Mouse (Mus musculus) urinary bladder, postnatal 10 days (tissue): ENCODE results near the gene Tex13c2.
A peak's percentile ranks its signal among the peaks of the same experiment; 100 is the strongest.

Experiments used
- DNase-seq: peaks from one replicate; pipeline ENCODE4 v3.0.0; 2022; ENCODE audit warnings: low spot score

Gene Tex13c2

DNA sequence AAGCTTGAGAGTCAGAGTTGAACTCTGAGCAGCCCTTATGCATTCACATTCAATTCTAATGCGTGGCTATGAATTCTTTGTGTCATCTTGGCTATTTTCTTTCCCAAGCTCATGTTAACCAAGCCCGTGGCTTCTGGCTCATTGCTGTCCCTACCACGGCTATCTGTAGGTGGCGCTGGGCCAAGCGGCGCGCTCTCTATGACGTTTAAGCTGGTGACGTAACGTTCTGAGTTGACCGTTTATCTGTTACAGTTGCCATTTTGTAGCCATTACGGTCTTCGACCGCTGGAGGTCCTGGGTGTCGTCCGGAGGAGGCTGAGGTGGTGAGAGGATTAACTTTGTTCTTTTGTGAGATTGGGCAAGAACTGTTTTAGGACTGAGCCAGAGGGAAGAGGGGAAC, at the start of gene Tex13c2:
TSS of gene Tex13c2 (plus strand) at position 246 of the 400 bp plus-strand sequence.
- no peak for DNase-seq

- DNase-seq = no peak
Observed at GRCm38 (mm10) chrX:42450305-42450704, 39.2 kb upstream of the Tex13c2 start.

- no peak for DNase-seq
Observed at GRCm38 (mm10) chrX:42453001-42453400, 36.5 kb upstream of the Tex13c2 start.

DNA sequence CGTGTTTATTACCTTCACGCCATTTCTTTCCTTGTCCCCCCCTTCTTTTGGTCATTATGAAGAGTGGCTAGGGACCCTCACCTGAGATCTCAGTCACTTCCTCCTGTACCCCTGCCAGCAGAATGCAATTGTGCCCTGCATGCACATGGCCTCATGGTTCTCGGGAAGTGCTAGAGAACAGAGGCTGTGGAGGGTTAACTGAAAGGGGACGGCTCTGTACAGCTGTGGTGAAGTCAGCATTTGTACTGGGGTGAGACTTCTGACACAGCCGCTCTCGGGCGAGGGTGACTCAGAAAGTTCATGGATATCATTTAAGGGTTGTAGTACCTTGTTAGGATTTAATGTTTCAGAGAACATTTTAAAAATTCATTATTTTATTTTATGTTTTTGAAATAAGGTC, 35.0 kb upstream of the Tex13c2 start:
- no peak for DNase-seq

- no peak for DNase-seq
Observed at GRCm38 (mm10) chrX:42490336-42490735, 845 bp downstream of the Tex13c2 start.

- no peak for DNase-seq
Observed at GRCm38 (mm10) chrX:42500538-42500937, 11.0 kb downstream of the Tex13c2 start.

DNA sequence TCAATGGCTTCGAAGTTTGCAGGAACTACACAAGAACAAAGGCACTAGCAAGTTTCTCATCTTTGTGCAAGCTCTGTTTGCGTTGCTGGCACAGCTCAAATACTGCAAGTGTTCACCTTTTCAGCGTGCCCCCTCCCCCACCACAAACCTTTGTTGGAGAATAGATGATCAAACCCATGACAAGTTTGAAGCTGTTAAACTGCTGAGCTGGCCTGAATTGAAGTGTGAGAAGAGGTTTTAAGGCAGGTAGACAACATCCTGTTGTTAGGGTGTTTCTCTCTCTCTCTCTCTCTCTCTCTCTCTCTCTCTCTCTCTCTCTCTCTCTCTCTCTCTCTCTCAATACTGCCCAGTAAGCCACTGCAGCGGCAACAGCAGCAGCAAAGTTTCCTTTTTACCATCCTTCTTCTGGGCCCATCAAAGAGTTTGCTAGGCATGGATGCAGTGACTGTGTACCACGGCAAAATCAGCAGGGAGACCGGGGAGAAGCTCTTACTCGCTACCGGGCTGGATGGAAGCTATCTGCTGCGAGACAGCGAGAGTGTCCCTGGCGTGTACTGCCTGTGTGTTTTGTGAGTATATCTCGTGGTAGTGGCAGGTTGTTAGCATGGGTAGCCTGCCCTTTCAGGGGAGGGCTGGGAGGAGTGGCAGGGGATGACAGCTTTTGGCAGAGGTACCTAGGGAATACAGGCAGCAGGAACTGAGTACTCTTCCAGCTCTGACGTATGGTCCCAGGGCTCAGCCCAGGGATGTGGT, 13.0 kb downstream of the Tex13c2 start, which contains the start of gene Sh2d1a:
TSS of gene Sh2d1a (plus strand) at position 163 of the 753 bp plus-strand sequence.
- DNase-seq = no peak

- no peak for DNase-seq
Observed at GRCm38 (mm10) chrX:42511105-42511504, 21.6 kb downstream of the Tex13c2 start.

DNA sequence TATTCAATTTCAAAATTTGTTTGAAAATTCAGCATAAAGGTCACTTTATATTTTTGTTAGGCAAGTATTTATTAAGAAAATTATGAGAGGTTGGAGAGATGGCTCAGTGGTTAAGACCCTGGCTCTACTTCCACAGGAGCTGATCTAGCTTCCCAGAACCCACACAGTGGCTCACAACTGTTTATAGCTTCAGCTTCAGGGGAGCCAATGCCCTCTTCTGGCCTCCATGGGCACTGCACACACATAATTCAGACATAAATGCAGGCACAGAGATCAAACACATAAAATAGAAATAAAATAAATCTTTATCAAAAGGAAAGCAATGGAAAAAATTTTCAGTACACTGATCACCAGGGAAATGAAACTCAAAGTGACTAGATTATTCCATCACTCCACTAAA, 23.1 kb downstream of the Tex13c2 start:
- DNase-seq = no peak

- DNase-seq = no peak
Observed at GRCm38 (mm10) chrX:42522868-42523267, 33.4 kb downstream of the Tex13c2 start.

DNA sequence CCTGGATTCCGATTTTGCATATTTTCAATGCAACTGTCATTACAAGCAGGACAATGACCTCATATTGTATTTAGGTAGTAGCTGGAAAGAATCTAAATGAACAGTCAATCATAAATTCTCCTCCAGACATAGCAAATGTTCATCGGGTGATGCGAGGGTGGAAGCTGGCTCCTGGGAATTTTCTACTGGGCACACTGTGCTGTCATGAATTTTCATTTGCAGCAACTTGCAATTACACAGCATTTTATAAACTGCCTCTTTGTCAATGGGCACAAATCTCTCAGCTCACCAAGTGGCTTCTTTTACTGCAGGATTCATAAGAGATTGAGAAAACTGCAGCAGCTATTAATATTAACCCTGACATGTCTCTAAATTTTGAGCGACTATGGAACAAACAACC, 41.2 kb downstream of the Tex13c2 start:
- DNase-seq = no peak

- DNase-seq = no peak
Observed at GRCm38 (mm10) chrX:42540030-42540755, 50.7 kb downstream of the Tex13c2 start.

GRCm38 (mm10) chrX:42540756-42541053, 51.2 kb downstream of the Tex13c2 start:
- DNase-seq = peak; percentile 9
